Mouse (Mus musculus) frontal cortex, postnatal 14 days (tissue): ENCODE data around the gene Cxcl15.

Experiments
- DNase-seq, 2 experiments: peaks; one replicate each; pipeline ENCODE4 v3.0.0; 2022; ENCODE audit warnings: low spot score in 2 of 2

Cxcl15 gene

DNA sequence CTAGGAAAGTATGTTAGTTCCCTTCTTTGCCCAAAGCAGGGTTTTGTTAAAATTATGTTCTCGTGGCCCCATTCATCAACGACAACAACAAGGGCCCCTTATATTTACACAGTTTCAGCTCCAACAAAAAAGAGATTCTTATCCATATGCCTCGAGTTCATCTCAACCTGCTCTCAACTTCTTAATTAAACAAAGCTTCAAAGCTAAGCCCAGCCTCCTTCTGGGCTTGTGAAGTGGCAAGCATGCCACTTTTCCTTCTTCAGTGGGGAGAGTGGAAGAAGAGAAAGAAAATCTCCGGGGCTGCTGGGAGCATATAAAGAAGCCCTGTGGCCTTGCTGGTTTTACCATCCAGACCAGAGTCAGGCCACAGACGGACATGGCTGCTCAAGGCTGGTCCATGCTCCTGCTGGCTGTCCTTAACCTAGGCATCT is at the start of gene Cxcl15:
TSS of gene Cxcl15 (plus strand) at position 340 of the 431 bp plus-strand sequence.
- DNase-seq = no peak

DNA sequence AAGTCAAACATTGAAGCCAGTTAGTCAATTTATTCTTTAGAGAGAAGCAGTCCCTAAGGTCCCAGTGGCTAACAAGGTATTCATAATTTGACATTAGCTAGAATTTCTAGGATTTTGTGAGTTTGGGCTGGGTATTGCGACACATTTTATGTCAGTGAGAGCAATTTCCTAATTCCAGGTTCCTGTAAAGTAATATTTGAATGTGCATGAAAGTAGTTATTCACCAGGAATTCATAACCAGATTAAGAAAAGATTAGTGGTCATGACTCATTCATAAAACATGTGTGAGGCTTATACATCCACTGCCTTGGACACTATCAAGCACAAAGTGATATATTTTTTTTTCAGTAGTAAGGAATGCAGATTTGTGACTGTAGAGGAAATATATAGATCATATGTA is 40.4 kb upstream of the Cxcl15 start:
- DNase-seq = no peak

- DNase-seq = no peak
These were observed 36.2 kb upstream of the Cxcl15 start for GRCm38 (mm10) chr5:90758020-90758605.

DNA sequence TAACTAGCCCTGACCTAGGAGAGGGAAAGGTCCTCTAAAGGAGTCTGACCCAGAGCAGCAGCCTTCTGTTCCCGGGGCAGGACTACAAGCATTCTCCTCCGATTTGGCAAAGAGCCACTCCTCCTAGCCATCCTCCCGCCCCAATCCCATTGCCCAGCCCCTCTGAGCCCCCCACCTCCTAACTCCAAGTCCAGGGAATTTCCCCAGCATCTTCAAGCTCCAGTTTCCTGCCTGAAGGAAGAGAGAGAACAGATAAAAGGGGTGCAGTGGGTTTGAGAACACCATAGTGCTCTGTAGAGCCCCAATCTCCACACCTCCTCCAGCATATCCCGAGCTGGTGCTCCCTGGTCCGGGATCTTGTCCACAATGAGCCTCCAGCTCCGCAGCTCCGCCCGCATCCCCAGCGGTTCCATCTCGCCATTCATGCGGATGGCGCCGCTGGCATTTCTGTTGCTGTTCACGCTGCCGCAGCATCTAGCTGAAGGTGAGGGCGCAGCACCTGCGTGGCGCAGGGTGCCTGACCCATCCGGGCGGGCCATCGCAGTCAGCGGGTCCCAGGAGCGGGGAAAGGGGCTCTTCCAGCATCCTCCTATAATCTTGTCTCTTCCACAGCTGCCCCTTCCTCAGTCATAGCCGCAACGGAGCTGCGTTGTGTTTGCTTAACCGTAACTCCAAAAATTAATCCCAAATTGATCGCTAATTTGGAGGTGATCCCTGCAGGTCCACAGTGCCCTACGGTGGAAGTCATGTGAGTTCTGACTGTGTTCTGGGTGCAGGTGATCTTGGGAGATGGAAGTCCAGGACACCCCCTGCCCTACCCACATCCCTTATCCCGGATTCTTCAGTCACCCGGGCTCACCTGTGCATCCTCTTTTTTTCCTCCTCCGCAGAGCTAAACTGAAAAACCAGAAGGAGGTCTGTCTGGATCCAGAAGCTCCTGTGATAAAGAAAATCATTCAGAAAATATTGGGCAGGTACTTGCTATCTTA is 35.0 kb upstream of the Cxcl15 start, which contains the start of gene Cxcl5:
TSS of gene Cxcl5 (plus strand) at position 284 of the 989 bp plus-strand sequence.
- peak in 1 of 2 experiments; percentile 11 for DNase-seq

DNA sequence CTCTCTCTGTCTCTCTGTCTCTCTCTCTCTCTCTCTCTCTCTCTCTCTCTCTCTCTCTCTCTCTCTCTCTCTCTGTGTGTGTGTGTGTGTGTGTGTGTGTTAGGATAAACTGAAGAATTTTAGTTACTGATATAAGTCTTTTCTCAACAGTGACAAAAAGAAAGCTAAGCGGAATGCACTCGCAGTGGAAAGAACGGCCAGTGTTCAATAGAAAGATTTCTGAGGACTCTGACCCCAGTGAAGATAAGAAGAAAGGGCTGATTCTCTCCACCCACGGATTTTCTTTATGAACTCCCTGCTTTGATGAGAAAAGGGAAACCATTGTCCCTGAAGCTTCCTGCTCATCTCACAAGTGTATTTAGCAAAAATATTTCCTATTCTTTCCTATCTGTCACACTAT is 34.0 kb upstream of the Cxcl15 start:
- DNase-seq = no peak

GRCm38 (mm10) chr5:90760844-90761243 is 33.5 kb upstream of the Cxcl15 start:
- DNase-seq = no peak

DNA sequence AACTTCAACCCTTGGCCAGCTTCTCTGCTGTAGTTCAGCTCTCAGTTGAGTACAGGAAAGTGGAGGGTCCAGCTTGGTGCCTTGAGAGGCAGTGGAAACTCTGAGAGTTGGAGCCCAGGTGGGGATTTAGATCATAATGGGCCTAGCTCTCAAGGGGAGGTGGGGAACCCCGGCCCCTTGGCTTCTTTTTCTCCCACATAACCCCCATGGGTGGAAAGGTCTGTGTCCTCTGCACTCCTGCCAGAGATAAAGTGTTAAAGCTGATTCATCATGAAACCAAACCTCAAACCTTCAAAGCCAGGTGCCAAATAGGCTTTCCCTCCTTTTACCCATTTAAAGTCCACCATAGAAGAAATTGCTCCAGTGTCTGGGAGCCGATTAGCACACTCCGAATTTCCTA is 32.5 kb upstream of the Cxcl15 start:
- DNase-seq = no peak

- DNase-seq = no peak
These were observed 30.2 kb upstream of the Cxcl15 start for GRCm38 (mm10) chr5:90763912-90764665.

- DNase-seq = no peak
These were observed 28.3 kb upstream of the Cxcl15 start for GRCm38 (mm10) chr5:90765821-90766606.

DNA sequence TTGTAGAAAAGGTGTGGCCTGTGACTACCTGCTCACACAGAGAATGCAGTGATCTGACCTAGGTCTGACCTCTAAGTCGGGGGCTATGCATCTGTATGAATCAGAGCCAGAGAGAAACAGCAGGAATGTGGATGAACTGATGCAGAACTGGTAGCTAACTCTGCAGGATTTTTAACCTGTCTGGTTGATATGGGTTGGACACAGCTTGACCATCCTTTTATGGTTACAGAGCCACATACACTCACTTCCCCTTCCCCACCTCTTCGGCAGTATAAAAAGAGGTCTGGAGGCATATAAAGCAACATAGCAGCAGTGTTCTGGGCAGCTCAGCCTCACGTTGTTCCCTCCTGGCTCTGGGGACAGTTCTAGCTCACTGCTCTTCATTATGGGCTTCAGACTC is 26.1 kb upstream of the Cxcl15 start, which contains the start of gene Ppbp:
TSS of gene Ppbp (plus strand) at position 301 of the 400 bp plus-strand sequence.
- no peak for DNase-seq

GRCm38 (mm10) chr5:90771369-90771768 is 23.0 kb upstream of the Cxcl15 start:
- DNase-seq = no peak

- no peak for DNase-seq
These were observed 22.3 kb upstream of the Cxcl15 start, which contains the start of gene Pf4 for GRCm38 (mm10) chr5:90771880-90772653. Gene Pf4 (plus strand): TSS chr5:90772435.

GRCm38 (mm10) chr5:90775562-90775961 is 18.8 kb upstream of the Cxcl15 start:
- no peak for DNase-seq

- no peak for DNase-seq
These were observed 16.7 kb upstream of the Cxcl15 start for GRCm38 (mm10) chr5:90777621-90778020.

GRCm38 (mm10) chr5:90778856-90779255 is 15.5 kb upstream of the Cxcl15 start:
- DNase-seq = no peak

DNA sequence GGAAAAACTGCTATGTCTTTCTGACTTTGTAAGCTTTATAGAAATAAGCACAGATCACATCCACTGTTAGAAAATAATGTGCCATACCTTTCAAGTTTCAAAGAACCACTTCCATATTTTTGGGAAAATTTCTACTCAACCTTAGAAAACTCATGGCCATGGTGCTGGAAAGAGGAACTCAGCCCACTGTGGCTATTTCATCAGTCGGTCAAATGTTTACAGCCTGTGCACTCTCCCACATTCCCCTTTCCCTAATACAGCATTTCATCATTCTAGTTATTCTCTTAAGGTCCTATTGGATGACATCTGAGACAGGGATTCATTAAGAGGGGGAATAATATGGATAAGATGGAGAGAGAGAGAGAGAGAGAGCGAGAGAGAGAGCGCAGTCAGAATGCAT is 10.6 kb upstream of the Cxcl15 start:
- DNase-seq = no peak

DNA sequence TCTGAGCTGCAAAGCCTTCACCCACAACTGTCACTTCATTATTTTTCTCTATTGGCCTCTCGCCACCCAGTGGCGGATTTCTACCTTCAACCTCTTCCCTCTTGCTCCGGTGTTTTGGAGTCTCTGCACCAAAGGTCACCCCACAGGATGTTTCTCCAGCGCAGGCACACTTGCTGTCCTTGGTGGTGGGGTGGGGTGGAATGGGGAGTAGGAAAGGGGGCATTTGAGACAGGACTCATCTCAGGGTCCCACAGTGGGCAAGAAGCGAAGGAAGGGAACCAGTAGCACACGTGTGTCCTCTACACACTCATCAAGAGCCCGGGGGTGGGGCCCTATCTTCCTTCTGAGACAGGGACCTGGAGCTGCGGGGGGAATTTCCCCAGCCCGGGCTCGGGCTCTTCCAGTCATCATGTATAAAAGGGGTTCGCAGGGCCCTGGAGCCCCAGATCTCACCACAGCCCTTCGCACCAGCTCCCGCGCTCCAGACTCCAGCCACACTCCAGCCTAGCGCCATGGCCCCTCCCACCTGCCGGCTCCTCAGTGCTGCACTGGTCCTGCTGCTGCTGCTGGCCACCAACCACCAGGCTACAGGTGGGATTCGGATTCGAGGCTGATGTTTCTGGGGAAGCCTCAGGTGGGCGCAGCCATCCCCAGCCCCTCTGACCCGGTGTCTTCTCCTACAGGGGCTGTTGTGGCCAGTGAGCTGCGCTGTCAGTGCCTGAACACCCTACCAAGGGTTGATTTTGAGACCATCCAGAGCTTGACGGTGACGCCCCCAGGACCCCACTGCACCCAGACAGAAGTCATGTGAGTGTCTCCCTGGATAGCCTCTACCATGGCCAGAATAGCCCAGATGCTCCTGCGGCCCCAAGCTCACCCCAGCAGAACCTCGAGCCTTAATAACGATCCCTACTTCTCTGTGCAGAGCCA is 8.4 kb upstream of the Cxcl15 start, which contains the start of gene Cxcl3:
TSS of gene Cxcl3 (plus strand) at position 445 of the 930 bp plus-strand sequence.
- no peak for DNase-seq

DNA sequence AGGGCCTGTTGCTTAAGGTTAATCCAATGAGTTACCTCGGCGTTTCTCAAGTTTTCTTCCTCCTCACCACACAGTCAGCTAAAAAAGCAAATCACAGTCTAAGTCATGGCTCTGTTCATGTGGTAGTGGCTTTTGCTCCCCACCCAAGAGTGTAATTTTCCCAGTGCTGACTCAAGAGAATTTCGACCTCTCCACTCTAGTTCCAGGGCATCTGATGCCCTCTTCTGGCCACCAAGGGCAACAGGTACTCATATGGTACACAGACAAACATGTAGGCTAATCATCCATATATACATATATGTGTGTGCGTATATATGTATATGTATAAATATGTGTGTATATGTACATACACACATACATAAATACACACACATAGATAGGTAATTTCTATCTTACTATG is 6.2 kb upstream of the Cxcl15 start:
- no peak for DNase-seq
